ENCODE assay signal across 36 mouse cellular contexts in genomic region chr2:127372082-127372481, GRCm38 (mm10). TPM values are rescaled to one million over a fixed set of nuclear protein-coding genes. Genes with fewer than 3 reads are reported as not detected.
DNase-seq lines count a peak whose midpoint lies in the region; ATAC-seq and TF ChIP-seq lines count a peak whose summit lies in the region.
"Had no signal": no experiment of that assay in that cellular context is flagged by ENCODE, and none has a peak within 500 bp of the region (broad histone marks: within the 10 kb centered on the region; RNA-seq: fewer than 3 reads in every experiment).

No protein-coding gene starts in this region.

- peak overlapping the region; percentile 90 for H3K27ac ChIP-seq in heart, embryonic 11.5 days (ENCODE audit: low read depth, low read length)
- H3K27ac ChIP-seq in stomach, embryonic 15.5 days, result 0 out of 2 replicates have a peak overlapping the region, but pooled peaks have one; percentile 35
- H3K27ac ChIP-seq in stomach, postnatal 0 days (replicated peaks), result no peak overlapping the region
- peak overlapping the region; percentile 87 for H3K27ac ChIP-seq in liver, embryonic 16.5 days (ENCODE audit: low read length)
- H3K27ac ChIP-seq: heart, embryonic 15.5 days; hindbrain, embryonic 15.5 days; left cerebral cortex, adult 2 months; limb, embryonic 15.5 days; neural tube, embryonic 12.5 days had no signal

- H3K27me3 ChIP-seq in heart, embryonic 11.5 days (ENCODE audit: control insufficient read depth, insufficient read depth, low read length), result no peaks in the 10 kb centered on the region
- no peaks in the 10 kb centered on the region for H3K27me3 ChIP-seq in stomach, embryonic 15.5 days (replicated peaks)
- H3K27me3 ChIP-seq in stomach, postnatal 0 days (ENCODE audit: control insufficient read depth, insufficient read depth, low read length), result no peaks in the 10 kb centered on the region
- no peaks in the 10 kb centered on the region for H3K27me3 ChIP-seq in liver, embryonic 16.5 days (ENCODE audit: control insufficient read depth, insufficient read depth, low read depth, low read length)
- H3K27me3 ChIP-seq: hindbrain, embryonic 15.5 days had no signal

- H3K9ac ChIP-seq in heart, embryonic 11.5 days (ENCODE audit: low read depth, low read length), result no peak overlapping the region
- H3K9ac ChIP-seq in stomach, embryonic 15.5 days, result no peak overlapping the region
- no peak overlapping the region for H3K9ac ChIP-seq in stomach, postnatal 0 days (ENCODE audit: low read length)
- H3K9ac ChIP-seq in liver, embryonic 16.5 days (ENCODE audit: low read depth, low read length), result peak overlapping the region; percentile 62
- H3K9ac ChIP-seq: forebrain, embryonic 12.5 days; heart, embryonic 15.5 days; hindbrain, embryonic 15.5 days; kidney, embryonic 15.5 days; limb, embryonic 15.5 days; neural tube, embryonic 12.5 days had no signal

- DNase-seq in heart, postnatal 4 days, result no peak
- DNase-seq in stomach, postnatal 0 days (ENCODE audit: low spot score), result no peak
- no peak for DNase-seq in right cerebral cortex, postnatal 36 days (ENCODE audit: low spot score in 2 of 2)
- DNase-seq: adrenal gland, adult 8-10 months; B cell, adult 2 months; cerebellum, adult 11-12 months; cerebellum, postnatal 10 days; layer of hippocampus, adult 9-11 months; lung, postnatal 4 days; midbrain, embryonic 14.5 days; retina, postnatal 1 day; right cerebral cortex, postnatal 4 days had no signal

- TF ChIP-seq CTCF in stomach, postnatal 0 days (IDR thresholded peaks at IDR 0.05; ENCODE audit: low read depth), result no peak

- H3K4me2 ChIP-seq in heart, embryonic 11.5 days, result peak overlapping the region; percentile 65
- no peak overlapping the region for H3K4me2 ChIP-seq in stomach, embryonic 15.5 days
- no peak overlapping the region for H3K4me2 ChIP-seq in stomach, postnatal 0 days (replicated peaks; ENCODE audit: low read depth)
- peak overlapping the region; percentile 80 for H3K4me2 ChIP-seq in liver, embryonic 16.5 days (ENCODE audit: low read depth, low read length)
- H3K4me2 ChIP-seq: forebrain, embryonic 12.5 days; hindbrain, embryonic 15.5 days; kidney, embryonic 15.5 days; limb, embryonic 15.5 days; neural tube, embryonic 12.5 days had no signal

- ATAC-seq in heart, embryonic 11.5 days (replicated peaks; ENCODE audit: insufficient number of reproducible peaks, low FRiP score, low TSS enrichment), result peak; percentile 44
- ATAC-seq in stomach, embryonic 15.5 days (ENCODE audit: insufficient read depth, low FRiP score, low read depth), result no peak
- ATAC-seq in stomach, postnatal 0 days (ENCODE audit: low FRiP score, low TSS enrichment), result no peak
- no peak for ATAC-seq in liver, embryonic 16.5 days (ENCODE audit: low read depth)
- ATAC-seq in CD4-positive, CD25-positive, alpha-beta regulatory T cell, adult 4 months, result no peak

- no peak for TF ChIP-seq EP300 in stomach, postnatal 0 days (optimal IDR thresholded peaks at IDR 0.05)

- no peaks in the 10 kb centered on the region; the same call in 1 of the 2 replicates for H3K36me3 ChIP-seq in heart, embryonic 11.5 days (ENCODE audit: control insufficient read depth, insufficient read depth, low read length)
- no peaks in the 10 kb centered on the region for H3K36me3 ChIP-seq in stomach, embryonic 15.5 days
- H3K36me3 ChIP-seq in stomach, postnatal 0 days (ENCODE audit: control insufficient read depth, insufficient read depth, low read length), result no peaks in the 10 kb centered on the region
- H3K36me3 ChIP-seq in liver, embryonic 16.5 days (ENCODE audit: control insufficient read depth, insufficient read depth), result no peaks in the 10 kb centered on the region
- H3K36me3 ChIP-seq: embryonic facial prominence, embryonic 10.5 days; forebrain, embryonic 12.5 days; heart, embryonic 15.5 days; hindbrain, embryonic 15.5 days; kidney, embryonic 15.5 days; limb, embryonic 15.5 days; neural tube, embryonic 12.5 days had no signal

- WGBS in heart, embryonic 11.5 days (ENCODE audit: insufficient replicate concordance), result 75% methylated on average over 2 of the region's 2 CpGs
- WGBS in stomach, embryonic 15.5 days, result 87% methylated on average over 2 of the region's 2 CpGs
- 89% methylated on average over 2 of the region's 2 CpGs for WGBS in stomach, postnatal 0 days
- WGBS in liver, embryonic 16.5 days (ENCODE audit: insufficient replicate concordance), result 73% methylated on average over 2 of the region's 2 CpGs

- no peak overlapping the region for H3K4me3 ChIP-seq in heart, embryonic 11.5 days (ENCODE audit: low read depth, low read length)
- H3K4me3 ChIP-seq in stomach, embryonic 15.5 days (replicated peaks), result no peak overlapping the region
- no peak overlapping the region for H3K4me3 ChIP-seq in stomach, postnatal 0 days (ENCODE audit: low read depth, low read length)
- no peak overlapping the region for H3K4me3 ChIP-seq in liver, embryonic 16.5 days (ENCODE audit: low read depth, low read length)
- H3K4me3 ChIP-seq: embryonic facial prominence, embryonic 10.5 days; forebrain, embryonic 12.5 days; heart, embryonic 15.5 days; hindbrain, embryonic 15.5 days; kidney, embryonic 15.5 days; left cerebral cortex, adult 2 months; limb, embryonic 15.5 days; neural tube, embryonic 12.5 days had no signal

- H3K9me3 ChIP-seq in heart, embryonic 11.5 days (replicated peaks; ENCODE audit: control insufficient read depth, low read length), result no peaks in the 10 kb centered on the region
- no peaks in the 10 kb centered on the region for H3K9me3 ChIP-seq in stomach, embryonic 15.5 days
- no peaks in the 10 kb centered on the region for H3K9me3 ChIP-seq in stomach, postnatal 0 days (ENCODE audit: control insufficient read depth, low read length)
- H3K9me3 ChIP-seq in liver, embryonic 16.5 days (replicated peaks; ENCODE audit: control insufficient read depth, low read length), result no peaks in the 10 kb centered on the region
- H3K9me3 ChIP-seq: embryonic facial prominence, embryonic 10.5 days; forebrain, embryonic 12.5 days; heart, embryonic 15.5 days; hindbrain, embryonic 15.5 days; kidney, embryonic 15.5 days; limb, embryonic 15.5 days; neural tube, embryonic 12.5 days had no signal

- H3K4me1 ChIP-seq in heart, embryonic 11.5 days (ENCODE audit: control insufficient read depth, insufficient read depth, low read length), result peaks cover 53% of the 10 kb centered on the region
- peaks cover 14% of the 10 kb centered on the region for H3K4me1 ChIP-seq in stomach, embryonic 15.5 days
- H3K4me1 ChIP-seq in stomach, postnatal 0 days (replicated peaks; ENCODE audit: control insufficient read depth, insufficient read depth), result no peaks in the 10 kb centered on the region
- peaks cover 98% of the 10 kb centered on the region for H3K4me1 ChIP-seq in liver, embryonic 16.5 days (ENCODE audit: control insufficient read depth, low read depth, low read length)
- H3K4me1 ChIP-seq: forebrain, embryonic 12.5 days; hindbrain, embryonic 15.5 days; limb, embryonic 15.5 days had no signal

RNA-seq across cellular contexts. Expression of gene Adra2b, which starts 9.1 kb away (rescaled TPM):
- 10.2 and 12.0 TPM in 2 replicates for polyA plus RNA-seq in heart, embryonic 11.5 days (2014; fragmentation: Nextera tagmentation; extraction: Ambion mirVana)
- total RNA-seq in heart, postnatal 4 days (2021), result under 1 TPM; 0.32 to 0.33 TPM
- 2.6 and 3.2 TPM in 2 replicates for polyA plus RNA-seq in stomach, embryonic 15.5 days (2015; fragmentation: Nextera tagmentation; extraction: Ambion mirVana)
- 0.36 and 0.57 TPM in 2 replicates for polyA plus RNA-seq in stomach, postnatal 0 days (2015; fragmentation: Nextera tagmentation; extraction: Ambion mirVana)
- 16.7 and 19.2 TPM in 2 replicates for polyA plus RNA-seq in liver, embryonic 16.5 days (2015; fragmentation: Nextera tagmentation; extraction: Ambion mirVana)
- polyA plus RNA-seq in CD4-positive, CD25-positive, alpha-beta regulatory T cell, adult 4 months (2017; shearing (Covaris generic)), result not detected
- total RNA-seq: megakaryocyte-erythroid progenitor cell, adult 5-6 weeks; MEL had no signal

RNA-seq across cellular contexts. Expression of gene Astl, which starts 33.6 kb away (rescaled TPM):
- polyA plus RNA-seq in heart, embryonic 11.5 days (2014; fragmentation: Nextera tagmentation; extraction: Ambion mirVana), result not detected in 2 replicates
- not detected for total RNA-seq in heart, postnatal 4 days (2021)
- polyA plus RNA-seq in stomach, embryonic 15.5 days (2015; fragmentation: Nextera tagmentation; extraction: Ambion mirVana), result not detected in 2 replicates
- polyA plus RNA-seq in stomach, postnatal 0 days (2015; fragmentation: Nextera tagmentation; extraction: Ambion mirVana), result not detected in 2 replicates
- polyA plus RNA-seq in liver, embryonic 16.5 days (2015; fragmentation: Nextera tagmentation; extraction: Ambion mirVana), result not detected in 2 replicates
- under 1 TPM; 0.22 to 0.42 TPM for polyA plus RNA-seq in CD4-positive, CD25-positive, alpha-beta regulatory T cell, adult 4 months (2017; shearing (Covaris generic))
- total RNA-seq: adrenal gland, adult 8-10 months; gastrocnemius, adult 18-20 months; left cerebral cortex, adult 2 months; left cerebral cortex, postnatal 36 days; megakaryocyte-erythroid progenitor cell, adult 5-6 weeks; MEL had no signal
- polyA plus RNA-seq: cortical plate, adult 2 months; forebrain, embryonic 12.5 days; gonadal fat pad, adult 2 months; heart, embryonic 15.5 days; hindbrain, embryonic 15.5 days; intestine, embryonic 14.5 days; kidney, embryonic 15.5 days; large intestine, adult 2 months; lung, embryonic 16.5 days; midbrain, embryonic 14.5 days; neural tube, embryonic 12.5 days; stomach, embryonic 14.5 days; urinary bladder, adult 2 months had no signal

RNA-seq across cellular contexts. Expression of gene Dusp2, which starts 36.1 kb away (rescaled TPM):
- 17.4 and 18.3 TPM in 2 replicates for polyA plus RNA-seq in heart, embryonic 11.5 days (2014; fragmentation: Nextera tagmentation; extraction: Ambion mirVana)
- total RNA-seq in heart, postnatal 4 days (2021), result 1 to 10 TPM; 3.3 to 3.7 TPM
- polyA plus RNA-seq in stomach, embryonic 15.5 days (2015; fragmentation: Nextera tagmentation; extraction: Ambion mirVana), result 4.5 and 6.4 TPM in 2 replicates
- 2.6 and 3.2 TPM in 2 replicates for polyA plus RNA-seq in stomach, postnatal 0 days (2015; fragmentation: Nextera tagmentation; extraction: Ambion mirVana)
- 1.8 and 2.2 TPM in 2 replicates for polyA plus RNA-seq in liver, embryonic 16.5 days (2015; fragmentation: Nextera tagmentation; extraction: Ambion mirVana)
- polyA plus RNA-seq in CD4-positive, CD25-positive, alpha-beta regulatory T cell, adult 4 months (2017; shearing (Covaris generic)), result 10 to 100 TPM; 20.1 to 45.4 TPM

RNA-seq across cellular contexts. Expression of gene Gpat2, which starts 52.9 kb away (rescaled TPM):
- 0.30 and 0.34 TPM in 2 replicates for polyA plus RNA-seq in heart, embryonic 11.5 days (2014; fragmentation: Nextera tagmentation; extraction: Ambion mirVana)
- total RNA-seq in heart, postnatal 4 days (2021), result under 1 TPM in 1 of 2 experiments, not detected in 1; 0.10 TPM
- 0.15 and 0.30 TPM in 2 replicates for polyA plus RNA-seq in stomach, embryonic 15.5 days (2015; fragmentation: Nextera tagmentation; extraction: Ambion mirVana)
- 0.34 TPM in 2 replicates for polyA plus RNA-seq in stomach, postnatal 0 days (2015; fragmentation: Nextera tagmentation; extraction: Ambion mirVana)
- polyA plus RNA-seq in liver, embryonic 16.5 days (2015; fragmentation: Nextera tagmentation; extraction: Ambion mirVana), result 0.28 and 0.38 TPM in 2 replicates
- under 1 TPM; 0.23 to 0.52 TPM for polyA plus RNA-seq in CD4-positive, CD25-positive, alpha-beta regulatory T cell, adult 4 months (2017; shearing (Covaris generic))
- total RNA-seq: gastrocnemius, adult 18-20 months; hematopoietic stem cell, adult 5-6 weeks; megakaryocyte-erythroid progenitor cell, adult 5-6 weeks; MEL had no signal
- polyA plus RNA-seq: stomach, embryonic 14.5 days had no signal

Comparison
In these comparisons a context has a peak if more than half of its experiments do, and no peak if none do; other contexts are left out.
1. H3K4me2 ChIP-seq: peak in heart, embryonic 11.5 days (single experiment) and liver, embryonic 16.5 days (single experiment); none in stomach, embryonic 15.5 days (single experiment) and stomach, postnatal 0 days (single experiment).